Mouse (Mus musculus): ENCODE measurements around the gene 1700022I11Rik.
"Not testable (repeated sequence)": the region's sequence is repeated elsewhere in the genome, so short reads cannot be mapped to it uniquely, and the experiment has no call there.

The 1700022I11Rik gene

DNA sequence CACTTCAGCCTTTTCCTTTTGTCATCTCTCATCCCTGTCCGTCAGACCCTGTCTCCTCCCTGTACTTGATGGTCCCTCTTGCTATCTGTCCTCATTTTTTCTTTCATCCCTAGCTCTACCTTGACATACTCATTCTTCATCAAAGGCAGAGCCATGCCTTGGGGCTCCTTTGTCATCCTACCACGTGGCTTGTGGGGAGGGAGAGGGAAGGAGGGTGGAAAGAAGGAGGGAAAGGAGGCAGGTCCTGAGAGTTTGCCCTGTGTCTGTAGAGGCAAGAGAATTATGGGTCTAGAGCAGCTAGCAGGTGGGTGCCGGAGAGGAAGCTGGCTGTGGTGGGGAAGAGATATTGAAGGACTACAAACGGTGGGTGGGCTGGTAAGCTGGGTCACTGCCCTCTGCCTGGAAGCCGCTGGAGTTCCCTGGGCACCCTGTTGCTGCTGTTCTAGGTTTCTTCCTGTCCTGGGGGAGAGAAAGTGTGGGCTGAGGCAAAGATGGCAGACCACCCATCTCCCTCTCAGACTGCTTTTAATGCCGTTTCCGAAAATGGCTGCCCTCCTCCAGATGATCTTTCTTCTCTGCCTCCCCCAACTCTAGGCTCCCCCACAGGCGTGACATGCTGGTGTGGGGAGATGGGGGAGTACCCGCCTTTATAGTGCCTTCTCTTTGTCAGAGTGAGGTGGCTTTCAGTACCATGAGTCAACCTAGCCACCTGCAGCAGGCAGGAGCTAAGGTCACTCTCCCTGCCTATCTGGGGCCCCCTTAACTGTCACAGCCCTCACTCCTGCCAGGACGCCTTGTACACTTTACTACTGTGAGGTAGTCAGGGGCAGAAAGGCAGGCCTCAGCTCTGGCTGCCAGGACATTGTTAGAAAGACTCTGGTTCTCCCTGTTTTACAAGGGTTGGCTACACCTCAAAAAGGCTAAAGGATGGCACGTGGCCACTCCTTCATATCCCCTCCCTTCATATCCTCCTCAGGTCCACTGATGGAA lies 17.9 kb upstream of the 1700022I11Rik start:
- DNase-seq (ENCODE audit: low spot score in 2 of 2) = no peak

GRCm38 (mm10) chr4:42952563-42952962 lies 16.8 kb upstream of the 1700022I11Rik start:
- no peak for DNase-seq (ENCODE audit: low spot score in 2 of 2)

DNA sequence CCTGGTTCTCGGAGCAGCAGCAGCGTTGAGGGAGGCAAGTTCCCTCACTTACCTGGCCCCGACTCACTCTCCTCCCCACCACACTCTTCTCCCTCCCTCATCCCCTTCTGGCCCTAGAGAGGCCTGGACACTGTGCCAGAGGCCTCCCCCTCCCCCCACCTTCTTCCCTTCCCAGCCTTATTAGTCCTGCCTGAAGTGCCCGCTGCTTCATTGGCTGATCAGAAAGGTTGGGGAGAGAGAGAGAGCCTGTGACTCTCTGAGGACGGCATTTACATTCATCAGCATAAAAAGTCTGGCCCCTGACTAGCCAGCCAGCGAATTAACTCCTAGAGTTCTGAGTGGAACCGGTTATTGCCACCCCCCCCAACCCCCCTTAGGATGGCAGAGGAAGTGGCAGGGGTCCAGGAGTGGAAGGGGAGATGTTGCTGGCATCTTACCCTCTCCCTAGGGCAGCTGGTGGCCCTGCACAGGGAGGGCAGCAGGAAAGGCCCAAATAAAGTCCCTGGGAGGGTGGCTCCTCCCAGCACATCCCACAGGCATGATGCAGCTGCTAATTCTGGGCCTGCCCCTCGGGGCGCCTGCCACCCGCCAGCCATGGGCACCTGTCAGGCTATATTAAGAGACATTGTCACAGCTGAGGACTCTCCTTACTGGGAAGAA lies 15.8 kb upstream of the 1700022I11Rik start:
- DNase-seq (ENCODE audit: low spot score in 2 of 2) = peak in 1 of 2 experiments; percentile 38

DNA sequence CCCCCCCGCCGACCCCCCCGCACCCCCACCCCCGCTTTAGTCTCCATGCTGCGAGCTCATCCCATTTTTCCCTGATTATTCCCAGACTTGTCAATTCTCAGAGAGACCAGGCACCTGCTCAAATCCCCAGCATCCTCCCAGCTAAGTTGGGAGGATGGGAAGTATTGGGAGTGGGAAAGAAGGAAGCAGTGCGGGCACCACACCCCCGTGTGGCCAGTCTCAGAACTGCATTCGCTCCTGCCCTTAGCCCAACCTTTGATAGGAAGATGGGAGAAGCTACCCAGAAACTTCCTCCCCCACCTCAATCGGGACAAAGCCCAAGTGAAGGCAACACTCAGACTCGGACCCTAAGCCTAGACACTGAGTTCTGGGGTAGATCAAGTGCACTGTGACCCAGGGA lies 15.1 kb upstream of the 1700022I11Rik start:
- DNase-seq (ENCODE audit: low spot score in 2 of 2) = peak in 1 of 2 experiments; percentile 86

DNA sequence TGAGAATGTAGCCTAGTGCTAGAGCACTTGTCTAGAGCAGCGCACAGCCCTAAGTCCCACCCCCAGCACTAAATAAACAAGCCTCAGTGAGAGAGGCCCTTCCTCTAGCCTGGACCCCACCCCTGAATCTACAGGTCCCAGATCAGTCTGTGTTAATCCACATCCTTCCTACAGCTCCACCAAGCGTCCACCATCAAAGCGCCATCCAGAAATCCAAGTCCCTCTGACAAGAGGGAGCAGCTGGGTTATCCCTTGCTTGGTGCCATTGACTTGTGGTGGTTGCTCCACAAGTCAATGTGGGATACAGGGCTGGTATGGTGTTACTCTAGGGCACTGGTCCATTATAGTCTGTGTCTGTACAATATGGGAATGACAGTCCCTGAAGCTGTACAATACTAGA lies 14.2 kb upstream of the 1700022I11Rik start:
- DNase-seq (ENCODE audit: low spot score in 2 of 2) = no peak

DNA sequence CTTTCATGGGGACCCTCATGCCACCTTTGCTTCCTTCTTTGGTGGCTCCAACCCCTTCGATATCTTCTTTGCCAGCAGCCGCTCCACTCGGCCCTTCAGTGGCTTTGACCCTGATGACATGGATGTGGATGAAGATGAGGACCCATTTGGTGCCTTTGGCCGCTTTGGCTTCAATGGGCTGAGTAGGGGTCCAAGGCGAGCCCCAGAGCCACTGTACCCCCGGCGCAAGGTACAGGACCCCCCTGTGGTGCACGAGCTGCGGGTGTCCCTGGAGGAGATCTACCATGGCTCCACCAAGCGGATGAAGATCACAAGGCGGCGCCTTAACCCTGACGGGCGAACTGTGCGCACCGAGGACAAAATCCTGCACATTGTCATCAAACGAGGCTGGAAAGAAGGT lies 12.8 kb upstream of the 1700022I11Rik start:
- no peak for DNase-seq (ENCODE audit: low spot score in 2 of 2)

GRCm38 (mm10) chr4:42957306-42957705 lies 12.1 kb upstream of the 1700022I11Rik start:
- no peak for DNase-seq (ENCODE audit: low spot score in 2 of 2)

DNA sequence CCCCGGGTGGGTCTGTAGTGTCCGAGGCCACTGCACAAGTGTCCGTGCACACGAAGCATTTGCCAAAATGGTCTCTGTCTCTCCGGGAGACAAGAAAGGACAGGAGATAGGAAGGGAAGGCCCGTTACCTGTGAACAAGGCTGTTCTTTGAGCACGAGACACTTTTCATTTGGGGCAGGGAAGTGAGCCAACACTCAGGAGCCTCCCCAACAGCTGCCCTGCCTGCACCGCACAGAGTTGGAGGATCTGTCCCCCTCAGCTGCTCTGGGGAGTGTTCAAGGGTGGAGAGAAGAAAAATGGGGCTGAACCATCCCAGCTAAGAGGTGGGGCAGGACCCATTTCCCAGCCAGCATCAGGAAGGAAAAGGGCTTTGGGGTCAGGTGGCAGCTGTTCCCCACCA lies 11.4 kb upstream of the 1700022I11Rik start:
- no peak for DNase-seq (ENCODE audit: low spot score in 2 of 2)

DNA sequence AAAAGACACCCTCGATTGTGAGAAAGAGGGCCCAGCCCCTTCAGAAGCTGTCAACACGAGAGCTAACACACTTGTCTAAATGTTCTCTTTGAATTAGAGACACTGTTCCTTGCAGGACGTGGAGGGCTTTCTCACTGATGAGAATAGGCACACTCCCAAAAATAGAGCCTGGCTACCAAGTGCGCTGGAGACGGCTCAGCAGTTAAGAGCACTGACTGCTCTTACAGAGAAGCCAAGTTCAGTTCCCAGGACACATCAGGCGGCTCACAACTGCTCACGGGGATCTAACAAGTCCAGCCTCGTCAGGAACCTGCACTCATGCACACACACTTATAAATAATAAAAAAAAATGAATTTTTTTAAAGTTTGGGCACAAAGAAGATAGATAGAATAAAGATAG lies 10.5 kb upstream of the 1700022I11Rik start:
- DNase-seq (ENCODE audit: low spot score in 2 of 2) = no peak

- DNase-seq (ENCODE audit: low spot score in 2 of 2) = no peak
Measured at GRCm38 (mm10) chr4:42959382-42959781, 10.0 kb upstream of the 1700022I11Rik start.

- DNase-seq (ENCODE audit: low spot score in 2 of 2) = peak in 1 of 2 experiments; percentile 71
Measured at GRCm38 (mm10) chr4:42961592-42961991, 7.8 kb upstream of the 1700022I11Rik start.

DNA sequence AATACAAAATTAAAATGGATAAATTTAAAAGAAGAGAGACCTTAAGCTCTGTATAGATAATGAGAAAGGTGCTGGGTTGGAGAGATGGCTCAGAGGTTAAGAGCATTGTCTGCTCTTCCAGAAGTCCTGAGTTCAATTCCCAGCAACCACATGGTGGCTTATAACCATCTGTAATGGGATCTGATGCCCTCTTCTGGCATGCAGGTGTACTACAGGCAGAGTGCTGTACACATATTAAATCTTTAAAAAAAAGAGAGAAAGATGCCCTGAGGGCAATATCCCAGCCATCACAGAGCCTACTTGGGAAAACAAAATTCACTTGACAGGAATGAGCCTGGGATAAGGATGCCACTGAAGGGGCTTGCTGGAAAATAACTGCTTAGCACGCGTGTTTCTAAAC lies 5.9 kb upstream of the 1700022I11Rik start:
- DNase-seq (ENCODE audit: low spot score in 2 of 2) = no peak

GRCm38 (mm10) chr4:42965039-42965719 lies 4.2 kb upstream of the 1700022I11Rik start:
- peak in 1 of 2 experiments; percentile 53 for DNase-seq (ENCODE audit: low spot score in 2 of 2)

GRCm38 (mm10) chr4:42972952-42973351 lies 3.5 kb downstream of the 1700022I11Rik start:
- DNase-seq (ENCODE audit: low spot score in 2 of 2) = no peak

GRCm38 (mm10) chr4:42973868-42974267 lies 4.5 kb downstream of the 1700022I11Rik start:
- DNase-seq (ENCODE audit: low spot score in 2 of 2) = no peak

DNA sequence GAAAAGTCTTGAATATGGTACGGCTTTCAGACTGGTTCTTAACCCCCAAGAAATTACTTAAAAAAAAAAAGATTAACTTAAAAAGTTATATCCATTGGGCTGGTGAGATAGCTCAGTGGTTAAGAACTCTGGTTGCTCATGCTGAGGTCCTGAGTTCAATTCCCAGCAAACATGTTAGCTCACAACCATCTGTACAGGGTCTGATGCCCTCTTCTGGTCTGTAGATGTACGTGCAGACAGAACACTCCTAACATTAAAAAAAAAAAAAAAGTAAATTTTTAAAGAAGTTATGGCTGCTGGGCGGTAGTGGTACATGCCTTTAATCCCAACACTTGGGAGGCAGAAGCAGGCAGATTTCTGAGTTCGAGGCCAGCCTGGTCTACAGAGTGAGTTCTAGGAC lies 8.7 kb downstream of the 1700022I11Rik start:
- DNase-seq (ENCODE audit: low spot score in 2 of 2) = no peak

GRCm38 (mm10) chr4:42980467-42980866 lies 11.1 kb downstream of the 1700022I11Rik start:
- DNase-seq (ENCODE audit: low spot score in 2 of 2) = not testable (repeated sequence)

- DNase-seq (ENCODE audit: low spot score in 2 of 2) = no peak
Measured at GRCm38 (mm10) chr4:42988296-42988695, 18.9 kb downstream of the 1700022I11Rik start.

- DNase-seq (ENCODE audit: low spot score in 2 of 2) = no peak
Measured at GRCm38 (mm10) chr4:42998022-42998421, 28.6 kb downstream of the 1700022I11Rik start.

DNA sequence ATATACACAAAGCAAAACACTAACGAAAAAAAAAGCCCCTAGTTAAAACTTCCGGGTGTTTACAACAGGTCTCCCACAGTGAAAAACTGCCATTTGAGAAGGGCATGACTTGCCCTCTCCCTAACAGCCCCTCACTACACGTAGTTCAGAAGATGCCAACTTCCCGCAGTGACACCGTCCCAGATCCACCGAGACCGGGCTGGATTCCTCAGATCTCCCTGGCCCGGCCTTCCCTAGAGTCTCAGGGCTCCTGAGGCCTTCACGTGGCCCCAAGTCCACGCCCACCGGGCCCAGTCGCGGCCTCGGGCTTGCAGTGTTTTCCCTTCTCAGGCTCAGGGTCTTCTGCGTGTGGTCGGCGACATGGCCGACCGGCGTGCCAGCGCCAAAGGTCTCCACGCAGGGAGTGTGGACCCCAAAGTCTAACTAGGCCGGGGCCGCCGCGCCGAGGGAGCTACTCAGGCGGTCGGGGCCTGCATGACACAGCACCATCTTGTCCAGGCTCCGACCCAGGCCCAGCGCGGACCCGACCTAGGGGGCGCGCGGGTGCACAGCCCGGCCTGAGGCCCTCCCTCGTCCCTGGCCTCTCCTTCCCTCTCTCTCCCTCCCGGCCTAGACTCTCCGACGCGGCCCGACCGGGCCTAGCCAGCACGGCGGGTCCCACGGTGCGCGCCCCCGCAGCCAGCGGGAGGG lies 30.2 kb downstream of the 1700022I11Rik start:
- peak; percentile 49 to 59 for DNase-seq (ENCODE audit: low spot score in 2 of 2)

- peak; percentile 99 for DNase-seq (ENCODE audit: low spot score in 2 of 2)
Measured at GRCm38 (mm10) chr4:43000141-43000986, 31.0 kb downstream of the 1700022I11Rik start, which contains the start of gene Vcp. TSS of gene Vcp (minus strand) at chr4:43000507.

Data from frontal cortex, postnatal 14 days (tissue).